25 mouse cellular contexts compared by ENCODE assay signal in the genomic region with DNA sequence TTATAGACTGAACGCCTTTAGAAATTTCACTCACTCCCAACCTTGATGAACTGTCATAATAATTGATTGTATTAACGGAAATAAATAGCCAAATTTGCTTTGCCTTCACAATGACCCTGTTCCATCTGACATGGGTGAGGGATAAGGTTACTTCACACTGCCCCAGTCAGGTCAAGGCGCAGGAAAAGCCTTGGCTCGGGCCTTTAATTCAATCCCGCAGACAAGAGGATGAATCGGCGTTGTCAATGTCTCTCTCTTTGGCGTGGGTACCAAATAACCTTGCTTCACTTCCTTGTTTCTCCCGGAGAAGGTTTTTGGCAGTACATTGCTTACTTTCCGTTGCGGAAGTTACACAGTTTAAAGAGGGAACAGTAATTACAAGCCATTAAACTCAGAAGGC.
DNase-seq lines count a peak whose midpoint lies in the region; ATAC-seq and TF ChIP-seq lines count a peak whose summit lies in the region.
"Had no signal": no experiment of that assay in that cellular context is flagged by ENCODE, and none has a peak within 500 bp of the region (broad histone marks: within the 10 kb centered on the region; RNA-seq: fewer than 3 reads in every experiment).

No protein-coding gene starts in this region.

- H3K4me3 ChIP-seq in lung, embryonic 14.5 days (ENCODE audit: low read depth, low read length) = no peak overlapping the region
- no peak overlapping the region for H3K4me3 ChIP-seq in lung, postnatal 0 days (ENCODE audit: low read depth, low read length)
- no peak overlapping the region for H3K4me3 ChIP-seq in neural tube, embryonic 15.5 days (replicated peaks)
- H3K4me3 ChIP-seq in midbrain, embryonic 15.5 days = no peak overlapping the region
- H3K4me3 ChIP-seq: heart, embryonic 13.5 days; left cerebral cortex, adult 2 months; limb, embryonic 15.5 days; lung, embryonic 15.5 days; stomach, embryonic 15.5 days had no signal

- no peaks in the 10 kb centered on the region for H3K9me3 ChIP-seq in lung, embryonic 14.5 days (ENCODE audit: low read depth, low read length)
- H3K9me3 ChIP-seq in lung, postnatal 0 days (ENCODE audit: low read length) = no peaks in the 10 kb centered on the region
- H3K9me3 ChIP-seq in neural tube, embryonic 15.5 days (replicated peaks) = no peaks in the 10 kb centered on the region
- no peaks in the 10 kb centered on the region for H3K9me3 ChIP-seq in midbrain, embryonic 15.5 days
- H3K9me3 ChIP-seq: heart, embryonic 13.5 days; limb, embryonic 15.5 days; lung, embryonic 15.5 days; stomach, embryonic 15.5 days had no signal

- no peak overlapping the region for H3K27ac ChIP-seq in lung, embryonic 14.5 days (ENCODE audit: low read depth)
- no peak overlapping the region for H3K27ac ChIP-seq in lung, postnatal 0 days (ENCODE audit: low read length)
- no peak overlapping the region; the same call in 1 of the 2 replicates for H3K27ac ChIP-seq in neural tube, embryonic 15.5 days (replicated peaks)
- H3K27ac ChIP-seq in midbrain, embryonic 15.5 days = no peak overlapping the region
- H3K27ac ChIP-seq: heart, embryonic 13.5 days; kidney, postnatal 0 days; left cerebral cortex, adult 2 months; limb, embryonic 15.5 days; liver, embryonic 14.5 days; lung, embryonic 15.5 days; stomach, embryonic 15.5 days had no signal

- peak; percentile 4 for DNase-seq in lung, embryonic 14.5 days
- DNase-seq in lung, postnatal 0 days (ENCODE audit: low spot score) = no peak
- peak; percentile 55 for DNase-seq in adrenal gland, adult 2 months
- peak; percentile 21 for DNase-seq in brain, embryonic 14.5 days (ENCODE audit: low read depth)
- DNase-seq in cerebellum, postnatal 4 days (ENCODE audit: low spot score in 2 of 2) = no peak
- DNase-seq: cerebellum, adult 8-10 months; cerebellum, postnatal 36 days; forebrain, postnatal 0 days; gastrocnemius, postnatal 25 days; heart, adult 18-20 months; heart, postnatal 14 days; kidney, adult 11 months; lung, postnatal 4 days; right cerebral cortex, adult 18-20 months had no signal

- H3K36me3 ChIP-seq in lung, embryonic 14.5 days (ENCODE audit: insufficient read depth) = no peaks in the 10 kb centered on the region
- no peaks in the 10 kb centered on the region for H3K36me3 ChIP-seq in lung, postnatal 0 days (ENCODE audit: insufficient read depth, low read length)
- no peaks in the 10 kb centered on the region for H3K36me3 ChIP-seq in neural tube, embryonic 15.5 days
- no peaks in the 10 kb centered on the region for H3K36me3 ChIP-seq in midbrain, embryonic 15.5 days (replicated peaks)
- H3K36me3 ChIP-seq: heart, embryonic 13.5 days; limb, embryonic 15.5 days; lung, embryonic 15.5 days; stomach, embryonic 15.5 days had no signal

- no peak for ATAC-seq in lung, embryonic 14.5 days (ENCODE audit: insufficient read depth)
- ATAC-seq in lung, postnatal 0 days = no peak
- no peak for ATAC-seq in neural tube, embryonic 15.5 days (ENCODE audit: low FRiP score)
- ATAC-seq in midbrain, embryonic 15.5 days (replicated peaks) = no peak
- ATAC-seq: activated CD4-positive, CD25-positive, alpha-beta regulatory T cell, adult 4 months; forebrain, postnatal 0 days; Patski had no signal

- no peak for TF ChIP-seq CTCF in lung, embryonic 14.5 days (IDR thresholded peaks at IDR 0.05; ENCODE audit: low read depth)
- no peak for TF ChIP-seq CTCF in lung, postnatal 0 days (IDR thresholded peaks at IDR 0.05)
- TF ChIP-seq CTCF in brain, embryonic 14.5 days (IDR thresholded peaks at IDR 0.05; ENCODE audit: borderline replicate concordance, extremely low read depth, insufficient read depth, insufficient read length) = no peak

- H3K4me1 ChIP-seq in lung, embryonic 14.5 days (ENCODE audit: insufficient read depth) = no peaks in the 10 kb centered on the region
- no peaks in the 10 kb centered on the region for H3K4me1 ChIP-seq in lung, postnatal 0 days (ENCODE audit: insufficient read depth, low read depth, low read length)
- no peaks in the 10 kb centered on the region for H3K4me1 ChIP-seq in neural tube, embryonic 15.5 days
- no peaks in the 10 kb centered on the region for H3K4me1 ChIP-seq in midbrain, embryonic 15.5 days
- H3K4me1 ChIP-seq: heart, embryonic 13.5 days; limb, embryonic 15.5 days; lung, embryonic 15.5 days; stomach, embryonic 15.5 days had no signal

- H3K9ac ChIP-seq in lung, embryonic 14.5 days = no peak overlapping the region
- no peak overlapping the region for H3K9ac ChIP-seq in lung, postnatal 0 days (replicated peaks; ENCODE audit: low read depth)
- H3K9ac ChIP-seq in neural tube, embryonic 15.5 days (replicated peaks) = no peak overlapping the region
- H3K9ac ChIP-seq in midbrain, embryonic 15.5 days = no peak overlapping the region
- H3K9ac ChIP-seq: forebrain, postnatal 0 days; heart, embryonic 13.5 days; limb, embryonic 15.5 days; liver, embryonic 14.5 days; lung, embryonic 15.5 days; stomach, embryonic 15.5 days had no signal

- no peak for TF ChIP-seq EP300 in lung, postnatal 0 days (IDR thresholded peaks at IDR 0.05)

- WGBS in lung, embryonic 14.5 days = 60% methylated on average over 11 of the region's 11 CpGs
- 58% methylated on average over 11 of the region's 11 CpGs for WGBS in lung, postnatal 0 days
- 47% methylated on average over 11 of the region's 11 CpGs for WGBS in neural tube, embryonic 15.5 days
- WGBS in midbrain, embryonic 15.5 days = 76% methylated on average over 11 of the region's 11 CpGs

- no peaks in the 10 kb centered on the region for H3K27me3 ChIP-seq in lung, embryonic 14.5 days (ENCODE audit: insufficient read depth, low read length)
- H3K27me3 ChIP-seq in lung, postnatal 0 days (replicated peaks; ENCODE audit: insufficient read depth, low read length) = no peaks in the 10 kb centered on the region
- H3K27me3 ChIP-seq in neural tube, embryonic 15.5 days (replicated peaks) = no peaks in the 10 kb centered on the region
- H3K27me3 ChIP-seq in midbrain, embryonic 15.5 days (replicated peaks) = no peaks in the 10 kb centered on the region
- H3K27me3 ChIP-seq: heart, embryonic 13.5 days; limb, embryonic 15.5 days; lung, embryonic 15.5 days; Patski; stomach, embryonic 15.5 days had no signal

- H3K4me2 ChIP-seq in lung, embryonic 14.5 days = no peak overlapping the region
- no peak overlapping the region for H3K4me2 ChIP-seq in lung, postnatal 0 days (replicated peaks; ENCODE audit: low read depth, low read length)
- H3K4me2 ChIP-seq in neural tube, embryonic 15.5 days = peak overlapping the region; percentile 31
- no peak overlapping the region for H3K4me2 ChIP-seq in midbrain, embryonic 15.5 days
- H3K4me2 ChIP-seq: heart, embryonic 13.5 days; limb, embryonic 15.5 days; lung, embryonic 15.5 days; stomach, embryonic 15.5 days had no signal

- no peak for TF ChIP-seq POLR2A in brain, embryonic 14.5 days (IDR thresholded peaks at IDR 0.05; ENCODE audit: borderline replicate concordance, extremely low read depth, insufficient read depth, insufficient read length, poor library complexity, severe bottlenecking)

Comparison
In these comparisons a context has a peak if more than half of its experiments do, and no peak if none do; other contexts are left out.
1. DNase-seq: peak in lung, embryonic 14.5 days (single experiment), adrenal gland, adult 2 months (single experiment) and brain, embryonic 14.5 days (single experiment); none in lung, postnatal 0 days (single experiment) and cerebellum, postnatal 4 days (0 of 2).